In genomic region chr17:45745629-45746028, GRCm38 (mm10) we compare ENCODE assay signal across 35 mouse cellular contexts. TPM values are rescaled to one million over a fixed set of nuclear protein-coding genes. Genes with fewer than 3 reads are reported as not detected.
DNase-seq lines count a peak whose midpoint lies in the region; ATAC-seq and TF ChIP-seq lines count a peak whose summit lies in the region.
"Had no signal": no experiment of that assay in that cellular context is flagged by ENCODE, and none has a peak within 500 bp of the region (broad histone marks: within the 10 kb centered on the region; RNA-seq: fewer than 3 reads in every experiment).

No protein-coding gene starts in this region.

- no peaks in the 10 kb centered on the region for H3K27me3 ChIP-seq in megakaryocyte, embryonic 14.5 days (replicated peaks)
- no peaks in the 10 kb centered on the region for H3K27me3 ChIP-seq in MEL (ENCODE audit: control insufficient read depth in 1 of 2, insufficient read depth in 2 of 2, low read length in 2 of 2)
- H3K27me3 ChIP-seq in liver, embryonic 13.5 days: no peaks in the 10 kb centered on the region
- H3K27me3 ChIP-seq in myocyte (ENCODE audit: control insufficient read depth, insufficient read depth, insufficient read length): no peaks in the 10 kb centered on the region
- H3K27me3 ChIP-seq: embryonic facial prominence, embryonic 12.5 days; hindbrain, embryonic 15.5 days; limb, embryonic 12.5 days; neural tube, embryonic 12.5 days had no signal

- DNase-seq in MEL (ENCODE audit: low read depth, low spot score): peak; percentile 46
- DNase-seq in liver, embryonic 13.5 days: peak; percentile 68
- DNase-seq in thymus, postnatal 0 days (ENCODE audit: low spot score): no peak
- no peak for DNase-seq in left cerebral cortex, postnatal 14 days (ENCODE audit: low spot score in 2 of 2)
- DNase-seq: adrenal gland, postnatal 14 days; cerebellum, adult 11 months; cerebellum, adult 9-10 months; cerebellum, postnatal 36 days; gastrocnemius, adult 2 months; heart, adult 2 months; kidney, adult 2 months; kidney, postnatal 10 days; lung, adult 18-20 months; lung, postnatal 4 days; right cerebral cortex, postnatal 4 days; thymus, adult 2 months; thymus, postnatal 4 days had no signal

- no peak for ATAC-seq in megakaryocyte, adult 5-6 weeks (ENCODE audit: poor library complexity, severe bottlenecking)
- peak; percentile 66 for ATAC-seq in liver, embryonic 13.5 days (ENCODE audit: low read depth)
- ATAC-seq: CD4-positive, CD25-positive, alpha-beta regulatory T cell, adult 4 months; forebrain, embryonic 16.5 days; lung, postnatal 0 days; midbrain, embryonic 16.5 days had no signal

- TF ChIP-seq POLR2A in MEL (IDR thresholded peaks at IDR 0.05; ENCODE audit: control insufficient read depth in 1 of 2, insufficient read depth in 1 of 2, low read depth in 1 of 2, low read length in 2 of 2, poor library complexity in 1 of 2) (no peak), myocyte (IDR thresholded peaks at IDR 0.05; ENCODE audit: insufficient read length, low read depth) (no peak)

- TF ChIP-seq CTCF in MEL (IDR thresholded peaks at IDR 0.05 in 2 of 3, conservative IDR thresholded peaks at IDR 0.05 in 1 of 3; ENCODE audit: control insufficient read depth in 1 of 3, insufficient read depth in 1 of 3, low read depth in 2 of 3, low read length in 3 of 3, poor library complexity in 1 of 3, severe bottlenecking in 1 of 3): no peak

- H3K9me3 ChIP-seq in megakaryocyte, embryonic 14.5 days: no peaks in the 10 kb centered on the region
- no peaks in the 10 kb centered on the region for H3K9me3 ChIP-seq in MEL (replicated peaks; ENCODE audit: insufficient read depth, low read length)
- no peaks in the 10 kb centered on the region for H3K9me3 ChIP-seq in liver, embryonic 13.5 days (replicated peaks)
- H3K9me3 ChIP-seq: embryonic facial prominence, embryonic 12.5 days; heart, embryonic 12.5 days; hindbrain, embryonic 15.5 days; limb, embryonic 12.5 days; neural tube, embryonic 12.5 days had no signal

- intact Hi-C loops in left cerebral cortex, postnatal 14 days (cut with DNase I): loop anchor here (5.0 kb wide), 1 partner anchor 62 kb away; no protein-coding TSS in a partner anchor

- WGBS in liver, embryonic 13.5 days (ENCODE audit: insufficient replicate concordance): 58% methylated on average over 2 of the region's 2 CpGs

- H3K4me3 ChIP-seq in megakaryocyte, embryonic 14.5 days (replicated peaks): peak overlapping the region; percentile 90
- no peak overlapping the region for H3K4me3 ChIP-seq in MEL (ENCODE audit: control insufficient read depth in 1 of 2, insufficient read depth in 1 of 2, low read depth in 2 of 2, low read length in 2 of 2)
- no peak overlapping the region for H3K4me3 ChIP-seq in liver, embryonic 13.5 days (replicated peaks)
- H3K4me3 ChIP-seq in myocyte: no peak overlapping the region
- H3K4me3 ChIP-seq: embryonic facial prominence, embryonic 12.5 days; gastrocnemius, adult 2 months; heart, adult 2 months; heart, embryonic 12.5 days; hindbrain, embryonic 15.5 days; limb, embryonic 12.5 days; neural tube, embryonic 12.5 days had no signal

- H3K79me2 ChIP-seq in MEL (ENCODE audit: control insufficient read depth, insufficient read depth, low read length, poor library complexity) (no peaks in the 10 kb centered on the region), myocyte (ENCODE audit: control insufficient read depth, insufficient read depth) (no peaks in the 10 kb centered on the region)

- H3K4me1 ChIP-seq in megakaryocyte, embryonic 14.5 days: peaks cover 83% of the 10 kb centered on the region
- peaks cover 4 to 32% of the 10 kb centered on the region in 2 experiments; a peak in 3 of 4 replicates for H3K4me1 ChIP-seq in MEL (ENCODE audit: control insufficient read depth in 1 of 2, insufficient read depth in 2 of 2, low read length in 2 of 2)
- peaks cover 80% of the 10 kb centered on the region for H3K4me1 ChIP-seq in liver, embryonic 13.5 days (replicated peaks)
- H3K4me1 ChIP-seq: hindbrain, embryonic 15.5 days; limb, embryonic 12.5 days had no signal

- peaks cover 3% of the 10 kb centered on the region for H3K36me3 ChIP-seq in megakaryocyte, embryonic 14.5 days (replicated peaks; ENCODE audit: low read length)
- H3K36me3 ChIP-seq in MEL (ENCODE audit: control insufficient read depth in 1 of 2, insufficient read depth in 2 of 2, low read length in 2 of 2) (peaks cover 0 to 11% of the 10 kb centered on the region in 2 experiments; a peak in 2 of 4 replicates), myocyte (ENCODE audit: control insufficient read depth, insufficient read depth) (no peaks in the 10 kb centered on the region)
- no peaks in the 10 kb centered on the region for H3K36me3 ChIP-seq in liver, embryonic 13.5 days
- H3K36me3 ChIP-seq: embryonic facial prominence, embryonic 12.5 days; heart, embryonic 12.5 days; hindbrain, embryonic 15.5 days; limb, embryonic 12.5 days; neural tube, embryonic 12.5 days had no signal

- H3ac ChIP-seq in myocyte (ENCODE audit: control insufficient read depth, insufficient read length): no peak overlapping the region

- TF ChIP-seq EP300 in MEL (IDR thresholded peaks at IDR 0.05; ENCODE audit: low read depth in 1 of 2, low read length in 2 of 2): no peak

- peak overlapping the region; percentile 22 for H3K4me2 ChIP-seq in liver, embryonic 13.5 days
- H3K4me2 ChIP-seq in myocyte (ENCODE audit: low read depth): peak overlapping the region; percentile 86
- H3K4me2 ChIP-seq: embryonic facial prominence, embryonic 12.5 days; heart, embryonic 12.5 days; hindbrain, embryonic 15.5 days; limb, embryonic 12.5 days; neural tube, embryonic 12.5 days had no signal

- no peak overlapping the region for H3K9ac ChIP-seq in MEL (ENCODE audit: control insufficient read depth, low read depth, low read length, poor library complexity, severe bottlenecking)
- peak overlapping the region; percentile 33 for H3K9ac ChIP-seq in liver, embryonic 13.5 days
- H3K9ac ChIP-seq: embryonic facial prominence, embryonic 12.5 days; heart, embryonic 12.5 days; hindbrain, embryonic 15.5 days; limb, embryonic 12.5 days; neural tube, embryonic 12.5 days had no signal

- H3K27ac ChIP-seq in MEL (ENCODE audit: control insufficient read depth, low read depth, low read length): no peak overlapping the region
- peak overlapping the region; percentile 73 for H3K27ac ChIP-seq in liver, embryonic 13.5 days
- H3K27ac ChIP-seq: embryonic facial prominence, embryonic 12.5 days; gastrocnemius, adult 2 months; heart, adult 2 months; hindbrain, embryonic 15.5 days; limb, embryonic 12.5 days; neural tube, embryonic 12.5 days had no signal

- TF ChIP-seq RAD21 in MEL (IDR thresholded peaks at IDR 0.05; ENCODE audit: low read depth, low read length): no peak

TF ChIP-seq in MEL, 35 proteins besides CTCF, POLR2A, EP300 and RAD21 (continues in another document):
- TF ChIP-seq GATA1 (IDR thresholded peaks at IDR 0.05; ENCODE audit: low read depth, low read length) (0 out of 2 replicates have a peak, but pooled peaks have one; percentile 11), SIN3A (IDR thresholded peaks at IDR 0.05; ENCODE audit: low read length) (no peak), CHD2 (IDR thresholded peaks at IDR 0.05; ENCODE audit: low read length) (no peak), HCFC1 (IDR thresholded peaks at IDR 0.05; ENCODE audit: low read depth, low read length) (no peak)

TF ChIP-seq in myocyte, 11 proteins besides CTCF, POLR2A, EP300 and RAD21 (continues in another document):
- TF ChIP-seq SRF (IDR thresholded peaks at IDR 0.05; ENCODE audit: control insufficient read depth, insufficient read length, low read depth) (no peak), USF1 (IDR thresholded peaks at IDR 0.05; ENCODE audit: low read depth) (no peak), MYOD1 (IDR thresholded peaks at IDR 0.05; ENCODE audit: control insufficient read depth in 1 of 3, insufficient read length in 2 of 3, low read depth in 2 of 3) (no peak), TCF3 (IDR thresholded peaks at IDR 0.05; ENCODE audit: insufficient read length, low read depth) (no peak)

RNA-seq across cellular contexts. Expression of gene 1600014C23Rik, which starts 12.0 kb away (rescaled TPM):
- 1.3 TPM in 1 of 2 replicates, not detected in the other for polyA plus RNA-seq in megakaryocyte, embryonic 14.5 days (2012; ENCODE audit: insufficient read depth, low replicate concordance)
- total RNA-seq in megakaryocyte, adult 5-6 weeks (2015): not detected in 2 replicates
- not detected in 2 replicates for total RNA-seq in megakaryocyte, adult 5-6 weeks (2017)
- 0.81 and 2.1 TPM in 2 replicates for total RNA-seq in MEL (2012; rRNA removed)
- polyA plus RNA-seq in MEL (2012; ENCODE audit: insufficient read depth in 1 of 2, insufficient read length in 2 of 2, low read depth in 1 of 2, low replicate concordance in 2 of 2, missing spikeins in 1 of 2) (1 to 10 TPM in 1 of 2 experiments, not detected in 1; 2.7 TPM), myocyte (2012; fragmentation: generic; extraction: Trizol) (0.17 TPM)
- polyA plus RNA-seq in liver, embryonic 13.5 days (2015; fragmentation: Nextera tagmentation; extraction: Ambion mirVana): not detected in 2 replicates
- not detected in 2 replicates for polyA plus RNA-seq in thymus, postnatal 0 days (2015; fragmentation: Nextera tagmentation; extraction: Ambion mirVana)
- total RNA-seq in left cerebral cortex, postnatal 14 days (2021): under 1 TPM in 1 of 2 experiments, not detected in 1; 0.77 TPM
- total RNA-seq: adrenal gland, postnatal 14 days; gastrocnemius, postnatal 4 days; hematopoietic stem cell, adult 5-6 weeks; layer of hippocampus, adult 18-20 months; layer of hippocampus, postnatal 10 days; left cerebral cortex, adult 18-20 months had no signal
- polyA plus RNA-seq: CD4-positive, CD25-positive, alpha-beta regulatory T cell, adult 4 months; heart, adult 2 months; intestine, embryonic 14.5 days; kidney, adult 2 months; limb, embryonic 12.5 days; lung, postnatal 0 days; midbrain, embryonic 16.5 days; neural tube, embryonic 12.5 days; thymus, adult 2 months had no signal

RNA-seq across cellular contexts. Expression of gene Tmem63b, which starts 58.9 kb away (rescaled TPM):
- polyA plus RNA-seq in megakaryocyte, embryonic 14.5 days (2012; ENCODE audit: insufficient read depth, low replicate concordance): 22.7 and 26.5 TPM in 2 replicates
- 3.3 and 5.3 TPM in 2 replicates for total RNA-seq in megakaryocyte, adult 5-6 weeks (2015)
- 3.6 and 5.3 TPM in 2 replicates for total RNA-seq in megakaryocyte, adult 5-6 weeks (2017)
- total RNA-seq in MEL (2012; rRNA removed): 12.0 and 12.3 TPM in 2 replicates
- polyA plus RNA-seq in MEL (2012; ENCODE audit: insufficient read depth in 1 of 2, insufficient read length in 2 of 2, low read depth in 1 of 2, low replicate concordance in 2 of 2, missing spikeins in 1 of 2) (10 to 100 TPM in 1 of 2 experiments, not detected in 1; 37.9 TPM), myocyte (2012; fragmentation: generic; extraction: Trizol) (58.4 TPM)
- polyA plus RNA-seq in liver, embryonic 13.5 days (2015; fragmentation: Nextera tagmentation; extraction: Ambion mirVana): 7.7 and 8.3 TPM in 2 replicates
- polyA plus RNA-seq in thymus, postnatal 0 days (2015; fragmentation: Nextera tagmentation; extraction: Ambion mirVana): 16.6 and 18.6 TPM in 2 replicates
- 100 to 1,000 TPM; 220 to 225 TPM for total RNA-seq in left cerebral cortex, postnatal 14 days (2021)

RNA-seq across cellular contexts. Expression of gene Mrpl14, which starts 59.5 kb away (rescaled TPM):
- polyA plus RNA-seq in megakaryocyte, embryonic 14.5 days (2012; ENCODE audit: insufficient read depth, low replicate concordance): 106 and 372 TPM in 2 replicates
- 30.3 and 34.7 TPM in 2 replicates for total RNA-seq in megakaryocyte, adult 5-6 weeks (2015)
- total RNA-seq in megakaryocyte, adult 5-6 weeks (2017): 12.7 and 14.7 TPM in 2 replicates
- total RNA-seq in MEL (2012; rRNA removed): 66.2 and 68.0 TPM in 2 replicates
- polyA plus RNA-seq in MEL (2012; ENCODE audit: insufficient read depth in 1 of 2, insufficient read length in 2 of 2, low read depth in 1 of 2, low replicate concordance in 2 of 2, missing spikeins in 1 of 2) (100 to 1,000 TPM in 1 of 2 experiments, not detected in 1; 159 TPM), myocyte (2012; fragmentation: generic; extraction: Trizol) (276 TPM)
- 123 and 133 TPM in 2 replicates for polyA plus RNA-seq in liver, embryonic 13.5 days (2015; fragmentation: Nextera tagmentation; extraction: Ambion mirVana)
- polyA plus RNA-seq in thymus, postnatal 0 days (2015; fragmentation: Nextera tagmentation; extraction: Ambion mirVana): 174 and 197 TPM in 2 replicates
- 10 to 100 TPM; 42.9 to 46.3 TPM for total RNA-seq in left cerebral cortex, postnatal 14 days (2021)

Comparison
In these comparisons a context has a peak if more than half of its experiments do, and no peak if none do; other contexts are left out.
1. DNase-seq: peak in MEL (single experiment) and liver, embryonic 13.5 days (single experiment); none in thymus, postnatal 0 days (single experiment) and left cerebral cortex, postnatal 14 days (0 of 2).